Mouse (Mus musculus): ENCODE measurements around the gene Efcab2. TPM values are rescaled to one million over a fixed set of nuclear protein-coding genes. Genes with fewer than 3 reads are reported as not detected.

The Efcab2 gene
- total and polyA plus RNA-seq, 2 experiments: 0.29 to 2.2 TPM

DNA sequence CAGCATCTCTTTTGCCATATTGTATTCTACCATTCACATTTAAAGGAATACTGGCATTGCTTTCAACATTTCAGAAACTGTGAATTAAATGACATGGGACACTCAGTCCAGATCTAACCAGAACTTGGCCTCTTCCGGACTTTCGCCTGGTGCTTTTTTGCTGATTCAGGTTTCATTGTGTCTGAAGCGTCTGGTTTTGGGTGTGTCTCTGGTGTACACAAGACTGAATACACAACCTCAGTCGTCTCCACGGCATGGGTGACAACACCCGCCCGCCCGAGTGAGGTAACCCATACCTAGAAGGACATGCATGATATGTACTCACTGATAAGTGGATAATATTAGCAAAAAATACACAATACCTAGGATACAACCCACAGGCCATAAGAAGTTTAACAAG is 101.1 kb downstream of the Efcab2 start:
- 86% methylated on average over 8 of the region's 8 CpGs for WGBS
- TF ChIP-seq POLR2A (IDR thresholded peaks at IDR 0.05; ENCODE audit: extremely low read depth, insufficient read depth, low read length) (no peak), CTCF (IDR thresholded peaks at IDR 0.05; ENCODE audit: low read depth, low read length) (no peak)
- no peak overlapping the region for H3K4me3 ChIP-seq (ENCODE audit: insufficient read depth, low read depth, low read length)

DNA sequence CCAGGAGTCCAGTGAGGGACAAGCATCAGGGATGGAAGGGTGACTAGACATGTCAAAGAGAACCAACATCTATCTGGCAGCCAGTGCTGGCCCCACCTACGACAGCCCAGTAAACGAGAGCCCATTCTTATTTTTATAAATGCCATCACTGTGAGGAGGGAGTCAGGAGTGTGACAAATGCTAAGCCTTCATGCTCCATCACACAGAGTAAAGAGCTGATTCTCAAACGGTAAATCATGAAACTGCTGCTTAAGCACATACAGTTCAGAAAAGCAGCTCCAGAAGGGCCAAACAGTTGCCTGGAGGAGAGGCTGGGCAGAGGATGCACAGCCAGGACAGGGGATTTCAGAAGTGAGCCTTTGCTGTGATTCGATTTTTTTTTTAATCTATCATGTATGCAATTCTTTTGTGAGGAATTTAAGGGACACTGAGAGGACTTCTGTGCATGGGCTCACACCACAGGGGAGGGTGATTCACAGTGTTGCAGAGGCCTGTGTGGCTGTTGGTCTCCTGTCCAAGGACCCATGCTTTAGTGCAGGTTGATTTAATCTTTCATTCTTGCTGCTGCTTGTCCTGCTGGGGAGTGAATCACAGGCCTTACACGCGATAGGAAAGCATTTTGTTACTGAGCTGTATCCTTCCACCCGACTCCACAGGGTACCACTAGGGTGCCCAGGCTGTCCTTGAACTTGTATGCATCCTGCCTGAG is 106.6 kb downstream of the Efcab2 start:
- no peaks in the 10 kb centered on the region for H3K27me3 ChIP-seq (ENCODE audit: control insufficient read depth, insufficient read depth, low read length)
- TF ChIP-seq CTCF (IDR thresholded peaks at IDR 0.05; ENCODE audit: low read depth, low read length): no peak
- TF ChIP-seq POLR2A (IDR thresholded peaks at IDR 0.05; ENCODE audit: extremely low read depth, insufficient read depth, low read length): no peak
- H3K27ac ChIP-seq (replicated peaks; ENCODE audit: insufficient read depth, low read depth, low read length): no peak overlapping the region
- no peak for DNase-seq (ENCODE audit: extremely low read depth, low read depth, low spot score)
- no peaks in the 10 kb centered on the region for H3K79me2 ChIP-seq (ENCODE audit: control insufficient read depth, insufficient read depth, low read length)
- H3K9ac ChIP-seq (ENCODE audit: low read depth, low read length): no peak overlapping the region
- no peaks in the 10 kb centered on the region for H3K4me1 ChIP-seq (ENCODE audit: control insufficient read depth, insufficient read depth, low read length)
- H3K36me3 ChIP-seq (ENCODE audit: control insufficient read depth, insufficient read depth, low read length): no peaks in the 10 kb centered on the region
- H3K4me3 ChIP-seq (ENCODE audit: insufficient read depth, low read depth, low read length): no peak overlapping the region
- 67% methylated on average over 7 of the region's 7 CpGs for WGBS

More for the DNA sequence above, 101.1 kb downstream of the Efcab2 start:
- Histone ChIP-seq H3K27ac (replicated peaks; ENCODE audit: insufficient read depth, low read depth, low read length) (no peak overlapping the region), H3K27me3 (ENCODE audit: control insufficient read depth, insufficient read depth, low read length) (no peaks in the 10 kb centered on the region), H3K4me1 (ENCODE audit: control insufficient read depth, insufficient read depth, low read length) (no peaks in the 10 kb centered on the region), H3K36me3 (ENCODE audit: control insufficient read depth, insufficient read depth, low read length) (no peaks in the 10 kb centered on the region), H3K9ac (ENCODE audit: low read depth, low read length) (no peak overlapping the region), H3K79me2 (ENCODE audit: control insufficient read depth, insufficient read depth, low read length) (no peaks in the 10 kb centered on the region)
- DNase-seq (ENCODE audit: extremely low read depth, low read depth, low spot score): no peak

- Histone ChIP-seq H3K27ac (replicated peaks; ENCODE audit: insufficient read depth, low read depth, low read length) (no peak overlapping the region), H3K79me2 (ENCODE audit: control insufficient read depth, insufficient read depth, low read length) (no peaks in the 10 kb centered on the region), H3K4me3 (ENCODE audit: insufficient read depth, low read depth, low read length) (no peak overlapping the region), H3K9ac (ENCODE audit: low read depth, low read length) (no peak overlapping the region), H3K4me1 (ENCODE audit: control insufficient read depth, insufficient read depth, low read length) (no peaks in the 10 kb centered on the region), H3K36me3 (ENCODE audit: control insufficient read depth, insufficient read depth, low read length) (no peaks in the 10 kb centered on the region), H3K27me3 (ENCODE audit: control insufficient read depth, insufficient read depth, low read length) (no peaks in the 10 kb centered on the region)
- 36% methylated on average over 6 of the region's 8 CpGs for WGBS
- DNase-seq (ENCODE audit: extremely low read depth, low read depth, low spot score): no peak
- no peak for TF ChIP-seq CTCF (IDR thresholded peaks at IDR 0.05; ENCODE audit: low read depth, low read length)
These were observed 108.1 kb downstream of the Efcab2 start for GRCm38 (mm10) chr1:178513954-178514353.

GRCm38 (mm10) chr1:178515839-178516238 is 110.0 kb downstream of the Efcab2 start:
- no peaks in the 10 kb centered on the region for H3K27me3 ChIP-seq (ENCODE audit: control insufficient read depth, insufficient read depth, low read length)
- H3K4me3 ChIP-seq (ENCODE audit: insufficient read depth, low read depth, low read length): no peak overlapping the region
- no peak overlapping the region for H3K9ac ChIP-seq (ENCODE audit: low read depth, low read length)
- H3K36me3 ChIP-seq (ENCODE audit: control insufficient read depth, insufficient read depth, low read length): no peaks in the 10 kb centered on the region
- no peaks in the 10 kb centered on the region for H3K79me2 ChIP-seq (ENCODE audit: control insufficient read depth, insufficient read depth, low read length)
- no peak for DNase-seq (ENCODE audit: extremely low read depth, low read depth, low spot score)
- no peaks in the 10 kb centered on the region for H3K4me1 ChIP-seq (ENCODE audit: control insufficient read depth, insufficient read depth, low read length)
- no peak overlapping the region for H3K27ac ChIP-seq (replicated peaks; ENCODE audit: insufficient read depth, low read depth, low read length)
- WGBS: 88% methylated on average over 2 of the region's 2 CpGs
- TF ChIP-seq POLR2A (IDR thresholded peaks at IDR 0.05; ENCODE audit: extremely low read depth, insufficient read depth, low read length) (no peak), CTCF (IDR thresholded peaks at IDR 0.05; ENCODE audit: low read depth, low read length) (no peak)

DNA sequence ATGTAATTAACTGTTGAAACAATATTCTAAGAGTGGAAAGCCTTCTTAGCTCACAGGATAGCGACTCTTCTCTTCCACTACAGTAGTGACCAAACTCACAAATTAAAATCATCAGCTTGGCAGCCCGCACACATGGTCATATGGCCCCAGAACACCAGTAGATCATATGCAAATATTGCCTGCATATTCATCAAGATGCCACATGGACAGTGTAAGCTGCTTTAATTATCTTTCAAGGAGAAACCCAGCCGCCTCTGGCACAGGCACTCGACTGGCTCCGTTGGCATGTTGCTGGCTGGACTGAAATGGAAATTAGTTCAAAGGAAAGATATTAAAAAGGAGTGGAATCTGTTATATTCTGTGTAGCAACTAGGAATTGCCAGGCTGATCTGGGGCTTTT is 116.5 kb downstream of the Efcab2 start:
- Histone ChIP-seq H3K9ac (ENCODE audit: low read depth, low read length) (no peak overlapping the region), H3K27ac (replicated peaks; ENCODE audit: insufficient read depth, low read depth, low read length) (no peak overlapping the region), H3K79me2 (ENCODE audit: control insufficient read depth, insufficient read depth, low read length) (no peaks in the 10 kb centered on the region), H3K36me3 (ENCODE audit: control insufficient read depth, insufficient read depth, low read length) (no peaks in the 10 kb centered on the region), H3K27me3 (ENCODE audit: control insufficient read depth, insufficient read depth, low read length) (no peaks in the 10 kb centered on the region), H3K4me1 (ENCODE audit: control insufficient read depth, insufficient read depth, low read length) (no peaks in the 10 kb centered on the region), H3K4me3 (ENCODE audit: insufficient read depth, low read depth, low read length) (no peak overlapping the region)
- DNase-seq (ENCODE audit: extremely low read depth, low read depth, low spot score): no peak
- TF ChIP-seq CTCF (IDR thresholded peaks at IDR 0.05; ENCODE audit: low read depth, low read length): no peak
- no peak for TF ChIP-seq POLR2A (IDR thresholded peaks at IDR 0.05; ENCODE audit: extremely low read depth, insufficient read depth, low read length)
- 89% methylated on average over 5 of the region's 5 CpGs for WGBS

DNA sequence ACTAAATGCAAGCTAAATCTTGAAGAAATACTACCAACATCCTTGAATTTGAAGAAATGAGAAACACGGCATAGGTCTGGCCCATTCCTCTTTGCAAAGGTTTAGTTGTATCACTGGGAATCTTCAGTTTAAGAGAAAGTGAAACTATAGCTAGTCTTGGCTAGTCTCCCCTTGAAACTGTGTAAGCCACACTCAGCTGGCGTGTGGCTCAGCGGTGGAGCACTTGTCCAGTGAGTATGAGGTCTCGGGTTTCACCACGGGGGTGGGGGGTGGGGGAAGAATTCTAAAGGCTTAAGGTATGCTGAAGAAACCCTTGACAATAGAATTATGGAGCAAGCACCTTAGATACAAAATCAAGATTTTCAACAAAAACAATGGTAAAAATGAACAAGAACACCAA is 117.3 kb downstream of the Efcab2 start:
- no peak overlapping the region for H3K27ac ChIP-seq (replicated peaks; ENCODE audit: insufficient read depth, low read depth, low read length)
- no peaks in the 10 kb centered on the region for H3K27me3 ChIP-seq (ENCODE audit: control insufficient read depth, insufficient read depth, low read length)
- WGBS: 61% methylated on average over 5 of the region's 5 CpGs
- no peak overlapping the region for H3K9ac ChIP-seq (ENCODE audit: low read depth, low read length)
- no peak overlapping the region for H3K4me3 ChIP-seq (ENCODE audit: insufficient read depth, low read depth, low read length)
- no peaks in the 10 kb centered on the region for H3K79me2 ChIP-seq (ENCODE audit: control insufficient read depth, insufficient read depth, low read length)
- DNase-seq (ENCODE audit: extremely low read depth, low read depth, low spot score): no peak
- H3K36me3 ChIP-seq (ENCODE audit: control insufficient read depth, insufficient read depth, low read length): no peaks in the 10 kb centered on the region
- H3K4me1 ChIP-seq (ENCODE audit: control insufficient read depth, insufficient read depth, low read length): no peaks in the 10 kb centered on the region
- TF ChIP-seq CTCF (IDR thresholded peaks at IDR 0.05; ENCODE audit: low read depth, low read length) (no peak), POLR2A (IDR thresholded peaks at IDR 0.05; ENCODE audit: extremely low read depth, insufficient read depth, low read length) (no peak)
